Mouse (Mus musculus): ENCODE data around the gene Gm813.

- TF ChIP-seq POLR2A (IDR thresholded peaks at IDR 0.05; ENCODE audit: insufficient read depth, low read depth, low read length) (no peak), CTCF (IDR thresholded peaks at IDR 0.05) (no peak), EP300 (IDR thresholded peaks at IDR 0.05; ENCODE audit: insufficient read depth, low read depth, low read length) (no peak)
Observed at GRCm38 (mm10) chr16:58663816-58664215, 47.0 kb upstream of the Gm813 start.
